Mouse (Mus musculus) adrenal gland, adult 18-20 months (tissue): ENCODE measurements around the gene Zfp667. TPM values are rescaled to one million over a fixed set of nuclear protein-coding genes. Genes with fewer than 3 reads are reported as not detected.
"Not testable (repeated sequence)": the region's sequence is repeated elsewhere in the genome, so short reads cannot be mapped to it uniquely, and the experiment has no call there.

ENCODE experiments used
- DNase-seq, 2 experiments: peaks; one replicate each; pipeline ENCODE4 v3.0.0; 2021 to 2022; ENCODE audit warnings: low spot score in 2 of 2
- total RNA-seq, 2 experiments: library from RNA; stranded (reverse); gene quantifications; 1 replicate in 1 of 2; 2 replicates in 1 of 2; pipeline ENCODE4 v1.2.3; 2021

The Zfp667 gene
- total RNA-seq, 2 experiments from 2014 or later, result 5.1 to 6.3 TPM

- DNase-seq, result not testable (repeated sequence)
Measured at GRCm38 (mm10) chr7:6291121-6291520, 4.7 kb downstream of the Zfp667 start.

GRCm38 (mm10) chr7:6300796-6301195 is 14.4 kb downstream of the Zfp667 start:
- DNase-seq, result not testable (repeated sequence)

DNA sequence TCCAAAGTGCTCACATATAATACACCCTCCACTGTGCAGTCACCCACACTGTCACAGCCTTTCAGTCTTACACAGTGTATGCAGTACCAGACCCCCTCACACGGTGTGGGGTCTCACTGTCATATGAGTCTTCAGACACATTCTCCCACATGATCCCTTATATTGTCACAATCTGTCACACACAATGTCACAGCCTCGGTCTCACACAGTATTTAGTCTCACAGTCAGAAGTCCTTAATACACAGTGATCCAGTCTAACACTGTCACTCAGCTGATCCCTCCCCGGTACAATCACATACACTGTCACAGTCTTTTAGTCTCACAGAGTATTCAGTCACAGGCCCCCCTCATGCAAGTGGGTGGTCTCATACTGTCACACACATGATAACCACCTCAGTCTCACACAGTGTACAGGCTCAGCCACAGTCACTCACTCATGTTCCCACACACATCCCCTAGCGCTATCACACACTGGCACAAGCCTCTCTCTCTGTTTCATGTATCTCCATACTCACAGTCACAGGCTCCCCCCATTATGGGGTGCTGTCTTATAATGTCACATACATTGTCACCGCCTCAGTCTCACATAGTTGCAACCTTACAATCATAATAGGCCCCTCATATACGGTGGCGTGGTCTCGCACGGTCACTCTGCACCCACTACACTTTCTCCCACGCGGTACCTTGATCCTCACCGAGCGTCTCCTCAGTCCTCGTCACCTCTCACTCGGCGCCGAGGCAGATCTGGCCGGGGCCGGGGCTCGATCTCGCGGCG is 44.3 kb downstream of the Zfp667 start:
- DNase-seq, result no peak

- DNase-seq, result peak; percentile 73 to 76
Measured at GRCm38 (mm10) chr7:6331233-6331956, 45.0 kb downstream of the Zfp667 start, which contains the start of gene Zfp583. Gene Zfp583, minus strand, starts transcription at chr7:6331285.

DNA sequence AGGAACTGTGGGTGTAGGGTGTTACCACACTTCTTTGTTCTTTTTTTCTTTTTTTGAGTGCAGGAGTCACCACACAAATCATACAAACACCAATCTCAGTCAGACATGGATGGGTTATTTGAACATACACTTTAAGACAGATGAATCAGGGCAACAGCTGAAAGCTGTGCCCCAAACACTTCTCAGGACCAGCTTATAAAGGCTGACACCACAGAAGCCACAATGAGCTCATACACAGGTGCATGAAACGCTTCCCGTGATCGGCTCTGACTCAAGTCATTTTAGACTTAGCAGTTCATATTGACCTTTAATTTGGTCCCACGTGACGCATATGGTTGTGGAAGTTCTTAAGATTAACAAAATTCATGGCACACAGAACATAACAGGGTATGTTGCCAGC is 53.5 kb downstream of the Zfp667 start:
- DNase-seq, result no peak

DNA sequence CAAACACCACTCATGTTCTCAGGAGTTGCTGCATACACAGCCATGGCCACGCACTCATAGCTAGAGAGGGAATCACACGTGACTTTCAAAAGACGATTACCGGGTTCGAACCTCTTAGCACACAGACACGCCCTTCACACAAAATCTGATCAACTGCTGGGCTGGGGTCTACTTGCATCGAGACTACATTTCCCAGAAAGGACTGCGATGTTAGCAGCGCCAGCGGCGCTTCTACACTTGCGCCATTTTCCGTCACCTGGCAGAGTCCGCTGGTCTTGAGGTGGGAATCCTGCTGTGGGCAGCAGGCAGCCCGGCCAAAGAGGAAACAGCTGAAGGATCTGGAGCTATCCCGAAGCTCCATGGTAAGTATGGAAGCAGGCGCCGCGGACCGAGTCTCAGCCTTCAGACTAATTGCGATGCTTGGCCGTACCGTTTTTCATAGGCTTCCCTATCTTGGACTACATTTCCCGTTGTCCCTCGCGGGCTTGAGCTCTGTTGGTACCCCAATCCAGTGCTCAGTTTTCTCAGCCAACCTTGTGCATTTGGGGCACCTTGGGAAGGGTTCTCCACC is 57.2 kb downstream of the Zfp667 start, which contains the start of gene Gm3854:
TSS of gene Gm3854 (plus strand) at position 259 of the 571 bp plus-strand sequence.
- peak; percentile 33 to 38 for DNase-seq

DNA sequence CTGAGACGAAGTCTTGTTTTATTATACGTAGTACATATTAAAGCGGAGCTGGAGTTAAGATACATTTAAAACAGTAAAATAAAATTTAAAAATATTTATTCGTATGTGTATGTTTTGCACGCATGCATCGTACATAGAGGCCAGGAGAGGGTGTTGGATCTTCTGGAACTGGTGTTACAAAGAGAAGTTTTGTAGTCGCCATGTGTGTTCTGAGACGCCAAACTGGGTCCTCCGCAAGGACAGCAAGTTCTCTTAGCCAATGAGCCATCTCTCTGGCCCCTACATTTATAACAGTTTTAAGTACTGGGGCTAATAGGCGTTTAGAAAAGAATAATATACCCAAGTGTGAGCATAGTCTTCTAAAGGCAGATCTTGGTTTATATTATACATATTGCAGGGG is 57.7 kb downstream of the Zfp667 start:
- DNase-seq, result no peak

Other genes starting within 250 kb of the Zfp667 start
- gene Nlrp4c, start 241.4 kb upstream of the Zfp667 start, total RNA-seq, result not detected
- gene Zfp787, start 130.6 kb upstream of the Zfp667 start, total RNA-seq, result 10 to 100 TPM; 43.2 to 47.7 TPM
- gene Zfp444, start 114.4 kb upstream of the Zfp667 start, total RNA-seq, result 10 to 100 TPM; 25.8 to 27.0 TPM
- gene Galp, start 89.5 kb upstream of the Zfp667 start, total RNA-seq, result not detected
- not detected for gene Zscan5b, start 64.3 kb upstream of the Zfp667 start, total RNA-seq
- gene Epp13, start 33.9 kb upstream of the Zfp667 start, total RNA-seq, result not detected
- gene Zfp583, start 44.7 kb downstream of the Zfp667 start, total RNA-seq, result 1 to 10 TPM; 3.1 to 3.3 TPM
- gene Gm3854, start 57.2 kb downstream of the Zfp667 start, total RNA-seq, result under 1 TPM; 0.53 to 0.80 TPM
- 1 to 10 TPM; 2.1 to 3.3 TPM for gene Zfp78, start 76.7 kb downstream of the Zfp667 start, total RNA-seq
- 1 to 10 TPM; 2.1 to 3.3 TPM for gene Zfp28, start 96.7 kb downstream of the Zfp667 start, total RNA-seq
- under 1 TPM; 0.38 to 0.73 TPM for gene Smim17, start 112.1 kb downstream of the Zfp667 start, total RNA-seq
- not detected for gene Gm20715, start 123.7 kb downstream of the Zfp667 start, total RNA-seq
- not detected for gene Olfr1344, start 152.1 kb downstream of the Zfp667 start, total RNA-seq
- gene Olfr1336, start 169.6 kb downstream of the Zfp667 start, total RNA-seq, result not detected
- gene Olfr1346, start 180.5 kb downstream of the Zfp667 start, total RNA-seq, result not detected
- gene Olfr5, start 200.4 kb downstream of the Zfp667 start, total RNA-seq, result not detected
- not detected for gene Olfr1347, start 213.2 kb downstream of the Zfp667 start, total RNA-seq
- not detected for gene Olfr1348, start 222.2 kb downstream of the Zfp667 start, total RNA-seq
- not detected for gene Olfr1349, start 236.4 kb downstream of the Zfp667 start, total RNA-seq